Mouse (Mus musculus) limb, embryonic 11.5 days (tissue): ENCODE measurements around the gene Leprot. TPM values are rescaled to one million over a fixed set of nuclear protein-coding genes. Genes with fewer than 3 reads are reported as not detected.

ENCODE experiments used
- ATAC-seq: fragments of 200-750 bp; cut with Nextera tagmentation; 2 replicates; pipeline ENCODE4 v1.8.0; 2017; ENCODE audit warnings: low read depth; ENCODE audit not compliant: insufficient number of reproducible peaks, low FRiP score, low TSS enrichment
- DNase-seq: peaks from one replicate; pipeline ENCODE4 v3.0.0-alpha.2; 2015; ENCODE audit warnings: low spot score
- H3K27ac ChIP-seq: fragments of 300-500 bp; sonication (generic); replicated peaks from 2 replicates; pipeline ENCODE4 v1.5.1; 2014; ENCODE audit warnings: low read depth, mild to moderate bottlenecking, low read length
- H3K27me3 ChIP-seq: fragments of 300-500 bp; sonication (generic); 2 replicates; pipeline ENCODE4 v1.6.1; 2014; ENCODE audit warnings: mild to moderate bottlenecking, low read length, mixed read lengths; ENCODE audit not compliant: control insufficient read depth, insufficient read depth
- H3K36me3 ChIP-seq: fragments of 300-500 bp; sonication (generic); 2 replicates; pipeline ENCODE4 v1.6.1; 2014; ENCODE audit warnings: mild to moderate bottlenecking, low read length, moderate library complexity, mixed read lengths; ENCODE audit not compliant: control insufficient read depth, insufficient read depth
- H3K4me1 ChIP-seq: fragments of 300-500 bp; sonication (generic); 2 replicates; pipeline ENCODE4 v1.6.1; 2014; ENCODE audit warnings: low read length, mixed read lengths; ENCODE audit not compliant: control insufficient read depth, insufficient read depth
- H3K4me2 ChIP-seq: fragments of 300-500 bp; sonication (generic); 2 replicates; pipeline ENCODE4 v1.6.1; 2014; ENCODE audit warnings: low read depth, mild to moderate bottlenecking, moderate library complexity; ENCODE audit not compliant: severe bottlenecking
- H3K4me3 ChIP-seq: fragments of 300-500 bp; sonication (generic); 2 replicates; pipeline ENCODE4 v1.5.1; 2014; ENCODE audit warnings: low read depth, low read length
- H3K9ac ChIP-seq: fragments of 300-500 bp; sonication (generic); 2 replicates; pipeline ENCODE4 v1.6.1; 2014; ENCODE audit warnings: mild to moderate bottlenecking, low read length
- H3K9me3 ChIP-seq: fragments of 300-500 bp; sonication (generic); 2 replicates; pipeline ENCODE4 v1.6.1; 2016; ENCODE audit warnings: low read length; ENCODE audit not compliant: control insufficient read depth
- WGBS: fragments of 180-500 bp; shearing (Covaris S2); extraction: QIAGEN DNeasy Blood & Tissue Kit; methylation state at CpG from one replicate; pipeline ENCODE4 v1.1.7; 2014; 5-methylcytosine and 5-hydroxymethylcytosine counted together
- polyA plus RNA-seq: library from polyadenylated mRNA; unstranded; fragments of >200 nt; fragmentation: Nextera tagmentation; extraction: Ambion mirVana; gene quantifications from 2 replicates; pipeline ENCODE4 v1.2.1, GENCODE M21; 2014

Leprot gene
- polyA plus RNA-seq, 1 experiment from 2014 or later, result 60.8 TPM

DNA sequence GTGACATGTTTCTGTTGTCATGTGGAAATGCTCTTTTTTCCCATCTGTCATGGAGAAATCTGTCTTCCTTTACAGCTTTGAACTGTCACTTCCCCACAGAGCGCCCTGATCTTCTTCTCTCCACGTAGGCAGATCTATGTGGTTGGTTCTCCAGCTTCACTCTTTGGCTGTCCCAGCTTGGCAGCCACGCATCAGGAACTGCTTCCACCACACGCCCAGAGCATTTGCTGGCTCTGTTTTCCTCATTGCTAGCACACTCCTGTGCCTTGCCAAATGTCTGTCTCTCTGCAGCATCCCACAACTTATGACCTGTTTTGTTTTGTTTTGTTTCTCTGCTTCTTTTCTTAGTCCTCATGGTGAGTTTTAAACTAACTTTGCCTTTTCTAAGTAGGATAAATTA, 45.4 kb downstream of the Leprot start:
- WGBS, result 82% methylated on average over 4 of the region's 4 CpGs
- ATAC-seq, result no peak
- Histone ChIP-seq H3K27me3 (no peaks in the 10 kb centered on the region), H3K36me3 (no peaks in the 10 kb centered on the region), H3K9me3 (no peaks in the 10 kb centered on the region), H3K27ac (no peak overlapping the region), H3K9ac (no peak overlapping the region), H3K4me3 (no peak overlapping the region), H3K4me2 (no peak overlapping the region), H3K4me1 (no peaks in the 10 kb centered on the region)
- DNase-seq, result no peak

DNA sequence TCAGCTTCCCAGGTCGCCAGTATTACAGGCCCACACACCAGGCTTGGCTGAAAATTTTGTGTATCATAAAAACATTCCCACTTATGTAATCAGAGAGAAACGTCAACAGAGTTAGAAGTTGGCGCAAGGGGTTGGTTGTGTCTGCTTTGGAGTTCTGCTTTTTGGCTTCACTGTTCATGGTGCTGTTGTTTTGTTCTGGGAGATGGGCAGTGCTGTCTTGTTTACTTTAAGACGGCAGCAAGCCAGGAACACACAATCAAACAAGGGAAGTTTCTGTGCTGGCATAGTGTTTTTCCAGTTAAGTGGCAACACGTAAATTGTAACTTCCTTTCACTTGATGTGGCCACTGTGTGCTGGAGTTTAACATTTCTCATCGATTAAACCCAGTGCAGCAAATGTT, 47.0 kb downstream of the Leprot start:
- no peak overlapping the region for H3K4me3 ChIP-seq
- no peak for DNase-seq
- no peak overlapping the region for H3K9ac ChIP-seq
- H3K9me3 ChIP-seq, result no peaks in the 10 kb centered on the region
- H3K4me1 ChIP-seq, result no peaks in the 10 kb centered on the region
- H3K4me2 ChIP-seq, result no peak overlapping the region
- no peaks in the 10 kb centered on the region for H3K27me3 ChIP-seq
- H3K27ac ChIP-seq, result no peak overlapping the region
- H3K36me3 ChIP-seq, result no peaks in the 10 kb centered on the region
- no peak for ATAC-seq
- 76% methylated on average over 6 of the region's 6 CpGs for WGBS

DNA sequence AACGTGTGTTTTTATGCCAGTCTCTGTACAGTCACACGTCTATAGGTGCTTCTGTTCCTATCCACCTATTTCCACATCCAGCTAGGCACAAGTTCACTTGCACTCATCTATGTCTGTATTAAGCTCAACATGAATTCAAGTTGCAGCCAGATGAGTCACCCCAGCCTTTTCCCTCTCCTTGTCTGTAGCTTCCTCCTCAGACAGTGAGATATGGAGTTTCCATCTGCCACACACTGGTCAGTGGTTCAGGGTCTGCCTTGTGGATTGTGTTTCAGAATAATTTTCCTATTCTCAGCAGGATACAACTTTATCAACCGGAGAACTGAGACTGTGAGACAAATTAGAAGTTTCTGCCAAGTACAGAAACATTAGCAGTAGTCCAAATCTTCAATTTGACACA, 49.7 kb downstream of the Leprot start:
- H3K9ac ChIP-seq, result no peak overlapping the region
- H3K27ac ChIP-seq, result no peak overlapping the region
- no peak for ATAC-seq
- no peak for DNase-seq
- no peaks in the 10 kb centered on the region for H3K36me3 ChIP-seq
- H3K4me1 ChIP-seq, result no peaks in the 10 kb centered on the region
- no peak overlapping the region for H3K4me2 ChIP-seq
- H3K27me3 ChIP-seq, result no peaks in the 10 kb centered on the region
- no peak overlapping the region for H3K4me3 ChIP-seq
- no peaks in the 10 kb centered on the region for H3K9me3 ChIP-seq
- WGBS, result 87% methylated on average over 3 of the region's 3 CpGs

DNA sequence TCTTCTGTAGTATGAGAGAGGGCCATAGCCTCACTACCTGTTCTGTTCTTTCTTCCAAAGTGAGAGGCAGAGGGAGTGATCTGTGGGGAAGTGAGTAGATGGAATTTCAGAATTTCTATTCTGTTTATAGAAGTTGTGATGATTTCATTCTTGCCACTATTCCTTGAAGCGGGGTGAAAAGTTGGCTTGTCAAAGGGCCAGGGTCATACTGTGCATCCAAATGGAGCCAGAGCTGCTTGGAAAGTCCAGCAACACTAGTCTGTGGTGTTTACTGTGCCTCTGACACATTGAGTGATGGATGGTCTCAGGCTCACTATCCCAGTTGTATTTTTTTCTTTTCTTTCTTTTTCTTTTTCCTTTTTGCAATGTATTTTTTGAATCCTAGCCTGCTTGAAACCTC, 51.9 kb downstream of the Leprot start:
- Histone ChIP-seq H3K27me3 (no peaks in the 10 kb centered on the region), H3K4me3 (no peak overlapping the region), H3K9ac (no peak overlapping the region), H3K4me2 (no peak overlapping the region), H3K9me3 (no peaks in the 10 kb centered on the region), H3K36me3 (no peaks in the 10 kb centered on the region), H3K27ac (no peak overlapping the region), H3K4me1 (no peaks in the 10 kb centered on the region)
- ATAC-seq, result no peak
- no peak for DNase-seq
- 91% methylated on average over 1 of the region's 1 CpGs for WGBS

DNA sequence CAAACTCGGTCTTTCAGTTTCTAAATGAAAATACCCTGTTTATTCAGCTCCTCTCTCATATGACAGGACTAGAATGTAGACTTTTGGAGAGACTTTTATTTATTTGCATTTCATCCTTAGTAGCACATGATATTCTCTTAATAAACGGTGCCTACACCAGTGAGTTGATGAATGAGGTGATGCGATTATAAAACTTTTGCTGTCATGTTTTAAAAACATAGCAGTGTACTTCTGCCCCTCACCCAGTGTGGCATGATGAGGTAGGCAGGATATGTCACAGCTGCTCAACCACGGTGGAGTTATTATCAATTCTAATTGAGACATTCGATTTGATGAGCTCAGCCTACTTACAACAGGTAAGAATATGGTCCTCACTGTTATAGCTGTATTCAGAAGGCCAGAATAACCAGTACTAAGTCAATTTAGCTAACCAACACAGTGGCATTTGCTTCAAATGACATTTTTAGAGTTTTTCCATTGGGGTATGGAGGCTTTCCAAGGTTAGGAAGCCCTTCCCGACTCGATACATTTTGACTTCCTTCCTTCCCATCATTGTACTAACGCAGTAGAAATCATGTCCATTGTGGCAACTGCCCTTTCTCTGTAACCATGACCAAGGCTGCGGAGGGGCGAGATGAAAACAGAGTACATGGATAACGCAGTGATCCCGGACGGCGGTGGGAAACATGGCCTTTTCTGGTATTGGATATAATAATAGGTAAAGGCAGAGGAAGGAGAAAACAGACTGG, 53.5 kb downstream of the Leprot start:
- no peaks in the 10 kb centered on the region for H3K27me3 ChIP-seq
- H3K27ac ChIP-seq, result no peak overlapping the region
- H3K9me3 ChIP-seq, result no peaks in the 10 kb centered on the region
- no peak overlapping the region for H3K4me2 ChIP-seq
- H3K4me3 ChIP-seq, result no peak overlapping the region
- H3K9ac ChIP-seq, result no peak overlapping the region
- H3K4me1 ChIP-seq, result no peaks in the 10 kb centered on the region
- no peaks in the 10 kb centered on the region for H3K36me3 ChIP-seq
- DNase-seq (no peak), ATAC-seq (no peak)
- 91% methylated on average over 14 of the region's 14 CpGs for whole genome bisulfite sequencing

DNA sequence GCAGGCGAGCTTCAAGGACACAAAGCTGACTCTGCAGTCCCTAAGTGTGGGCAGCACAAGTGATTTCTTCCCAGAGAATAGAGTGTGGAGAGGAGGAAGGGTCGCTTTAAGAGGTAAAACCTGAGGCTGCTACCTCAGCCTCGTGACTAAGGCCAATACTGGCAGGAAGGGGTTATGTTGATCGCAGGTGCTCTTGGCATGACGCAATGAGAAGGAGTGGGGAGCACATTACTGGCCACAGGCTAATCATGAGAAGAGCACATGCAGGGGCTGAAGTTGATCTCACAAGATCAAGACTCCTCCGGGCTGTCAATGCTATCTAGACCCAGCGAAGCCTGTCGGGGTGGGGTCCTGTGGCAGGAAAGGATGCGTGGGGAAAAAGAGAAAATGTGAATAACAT, 57.8 kb downstream of the Leprot start:
- DNase-seq, result no peak
- no peak overlapping the region for H3K9ac ChIP-seq
- H3K4me1 ChIP-seq, result peaks cover 5% of the 10 kb centered on the region; the same call in 1 of the 2 replicates
- no peaks in the 10 kb centered on the region for H3K27me3 ChIP-seq
- H3K4me2 ChIP-seq, result no peak overlapping the region
- H3K9me3 ChIP-seq, result no peaks in the 10 kb centered on the region
- H3K36me3 ChIP-seq, result no peaks in the 10 kb centered on the region
- ATAC-seq, result no peak
- no peak overlapping the region for H3K27ac ChIP-seq
- no peak overlapping the region for H3K4me3 ChIP-seq
- 87% methylated on average over 9 of the region's 9 CpGs for WGBS

DNA sequence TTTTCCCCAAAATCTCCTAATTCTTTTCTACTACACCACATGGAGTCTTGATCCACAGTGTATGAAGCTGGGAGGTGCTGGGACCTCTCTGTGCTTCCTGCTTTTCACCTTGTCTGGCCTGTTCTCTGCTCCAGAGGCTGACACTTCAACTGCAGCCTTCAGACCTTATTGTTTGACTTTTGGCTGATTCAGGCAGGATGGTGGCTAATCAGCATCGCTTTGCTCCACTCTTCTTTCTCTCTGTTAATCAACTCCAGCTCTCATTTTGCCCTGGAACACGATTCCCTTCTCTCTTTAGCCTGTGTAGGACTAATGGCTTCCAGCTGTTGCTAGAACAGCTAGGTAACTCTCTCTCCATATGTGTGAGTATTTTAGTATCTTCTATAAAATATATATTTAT, 59.7 kb downstream of the Leprot start:
- no peak overlapping the region for H3K4me2 ChIP-seq
- H3K9ac ChIP-seq, result no peak overlapping the region
- H3K4me3 ChIP-seq, result no peak overlapping the region
- ATAC-seq, result peak; percentile 79; the same call in 1 of the 2 replicates
- peak; percentile 63 for DNase-seq
- H3K4me1 ChIP-seq, result peaks cover 5% of the 10 kb centered on the region; the same call in 1 of the 2 replicates
- H3K36me3 ChIP-seq, result no peaks in the 10 kb centered on the region
- no peaks in the 10 kb centered on the region for H3K27me3 ChIP-seq
- 12% methylated on average over 2 of the region's 2 CpGs for WGBS
- no peaks in the 10 kb centered on the region for H3K9me3 ChIP-seq
- H3K27ac ChIP-seq, result no peak overlapping the region

DNA sequence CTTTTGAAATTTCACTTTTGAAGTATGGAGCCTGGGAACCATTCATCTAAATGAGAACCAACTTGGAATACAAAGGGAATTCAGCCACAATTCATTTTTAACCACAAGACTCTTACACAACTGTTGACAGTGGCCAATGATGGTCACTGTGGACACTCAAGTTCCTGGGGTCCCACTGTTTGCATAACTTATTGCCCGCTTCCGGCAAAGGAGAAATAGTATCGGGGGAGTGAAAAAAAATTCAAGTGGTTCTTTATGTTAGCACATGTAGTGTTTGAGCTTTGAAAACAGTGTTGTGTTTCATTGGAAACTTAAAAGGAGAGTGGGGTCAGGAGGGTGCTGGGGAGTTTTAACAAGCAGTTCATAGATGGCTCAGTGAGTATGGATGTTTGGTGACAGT, 60.4 kb downstream of the Leprot start:
- Histone ChIP-seq H3K4me2 (no peak overlapping the region), H3K27ac (peak overlapping the region; percentile 1; the same call in 1 of the 2 replicates), H3K4me1 (peaks cover 10% of the 10 kb centered on the region), H3K27me3 (no peaks in the 10 kb centered on the region), H3K36me3 (no peaks in the 10 kb centered on the region), H3K9ac (no peak overlapping the region), H3K9me3 (no peaks in the 10 kb centered on the region), H3K4me3 (no peak overlapping the region)
- 27% methylated on average over 3 of the region's 3 CpGs for WGBS
- ATAC-seq (0 out of 2 replicates have a peak, but pooled peaks have one; percentile 14), DNase-seq (peak; percentile 37)
